Mouse (Mus musculus) gastrocnemius, postnatal 14 days (tissue): ENCODE measurements around the gene Klhdc4. TPM values are rescaled to one million over a fixed set of nuclear protein-coding genes. Genes with fewer than 3 reads are reported as not detected.

Experiments
- DNase-seq: peaks from one replicate; pipeline ENCODE4 v3.0.0; 2021; ENCODE audit warnings: mixed read lengths
- intact Hi-C: fragments of 180-260 bp; cut with DNase I; formaldehyde crosslinking; loops from one replicate; pipeline ENCODE4 v1.15.1; 2025; ENCODE audit warnings: low total_unique reads
- total RNA-seq, 2 experiments: library from RNA; stranded (reverse); gene quantifications; 2 replicates each; pipeline ENCODE4 v1.2.3; 2021

Gene Klhdc4
- total RNA-seq, 2 experiments from 2014 or later, result 8.1 to 9.7 TPM

DNA sequence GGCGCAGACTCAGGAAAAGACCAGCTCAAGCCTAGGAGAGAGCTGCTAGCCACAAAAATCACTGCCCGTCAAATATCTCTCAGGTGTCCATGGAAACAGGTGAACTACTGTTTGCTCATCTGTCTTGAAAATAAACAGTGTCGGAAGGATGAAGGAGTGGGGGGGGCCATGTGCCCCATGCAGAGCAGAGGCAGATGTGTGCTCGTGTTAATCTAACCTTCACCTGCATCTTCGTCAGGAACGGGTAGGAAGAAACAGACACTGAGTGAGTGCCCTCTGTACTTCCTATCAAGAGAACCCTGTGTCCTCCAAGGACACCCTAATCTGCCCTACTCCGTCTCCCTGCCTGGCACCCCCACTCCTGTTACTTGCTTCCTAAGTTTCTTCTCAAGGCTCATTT, 22.3 kb upstream of the Klhdc4 start:
- intact Hi-C loops, result loop anchor here (2.0 kb wide), 1 partner anchor 57 kb away; no protein-coding TSS in a partner anchor
- no peak for DNase-seq

DNA sequence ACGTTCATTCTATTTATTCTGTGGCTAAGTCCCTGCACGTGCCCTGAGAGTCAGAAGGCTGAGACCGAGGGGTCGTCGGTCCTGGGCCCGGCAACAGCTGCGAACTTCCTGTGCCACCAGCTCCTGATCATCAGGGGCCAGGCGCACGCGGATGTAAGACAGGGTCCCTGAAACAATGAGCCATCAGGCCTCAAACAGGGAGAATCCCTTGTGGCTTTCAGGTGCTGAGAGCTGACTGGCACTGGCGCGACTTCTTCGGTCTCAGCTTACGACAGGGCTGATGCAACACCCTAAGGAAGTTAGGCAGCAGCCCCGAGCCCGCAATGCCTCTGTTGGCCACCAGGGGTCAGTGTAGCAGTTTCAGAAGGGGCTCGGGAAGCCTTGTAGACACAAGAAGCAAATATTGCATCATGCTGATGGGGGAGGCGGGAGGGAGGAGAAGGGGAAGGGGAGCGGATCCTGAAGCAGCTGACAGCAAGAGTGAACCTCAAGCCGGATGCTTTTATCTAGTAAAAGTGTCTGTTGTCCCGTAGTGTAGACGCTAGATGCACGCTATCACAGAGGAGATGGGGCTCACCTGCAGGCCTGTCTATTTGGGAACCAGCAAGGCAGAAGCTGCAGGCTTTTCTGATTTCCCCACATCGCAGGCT, 21.6 kb upstream of the Klhdc4 start:
- DNase-seq, result peak; percentile 96
- intact Hi-C loops, result loop anchor here (2.0 kb wide), 1 partner anchor 58 kb away; no protein-coding TSS in a partner anchor

DNA sequence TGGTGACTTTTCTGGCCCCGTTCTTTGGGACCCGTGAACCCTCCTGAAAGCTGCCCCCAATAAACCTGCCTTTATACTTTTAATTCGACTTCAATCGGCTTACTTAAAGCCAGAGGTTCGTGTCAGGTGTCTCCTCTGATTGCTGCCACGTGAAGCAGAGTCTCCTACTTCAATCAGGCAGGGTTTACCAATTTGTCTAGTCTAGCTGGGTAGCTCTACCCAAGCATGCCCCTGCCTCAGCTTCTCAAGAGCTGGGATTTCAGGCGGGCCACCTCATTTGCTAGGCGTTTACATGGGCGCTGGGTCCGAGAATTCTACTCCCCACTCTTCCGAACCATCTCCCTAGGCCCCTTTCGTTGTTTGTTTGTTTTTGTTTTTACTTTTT, 21.1 kb upstream of the Klhdc4 start:
- intact Hi-C loops, result loop anchor here (2.0 kb wide), 1 partner anchor 58 kb away; no protein-coding TSS in a partner anchor

DNA sequence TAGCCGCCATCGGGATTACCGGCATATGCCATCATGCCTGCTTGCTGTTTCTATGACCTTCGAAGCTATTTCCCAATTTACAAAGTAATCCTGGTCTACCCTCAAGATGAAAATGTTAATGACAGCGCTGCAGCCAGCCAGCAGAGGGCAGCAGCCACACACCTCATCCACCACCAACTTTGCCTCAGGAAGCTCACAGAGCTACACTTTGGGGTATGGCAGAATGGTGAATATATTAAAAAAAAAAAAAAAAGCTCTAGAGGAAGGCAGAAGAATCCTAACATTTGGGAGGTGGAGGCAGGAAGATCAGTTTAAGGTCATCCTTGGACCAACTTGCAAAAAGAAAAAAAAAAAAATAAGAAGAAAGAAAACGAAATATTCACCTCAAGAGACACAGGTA, 20.6 kb upstream of the Klhdc4 start:
- intact Hi-C loops, result loop anchor here (2.0 kb wide), 1 partner anchor 59 kb away; no protein-coding TSS in a partner anchor
- peak; percentile 51 for DNase-seq

More for the DNA sequence above, 21.1 kb upstream of the Klhdc4 start:
- no peak for DNase-seq

DNA sequence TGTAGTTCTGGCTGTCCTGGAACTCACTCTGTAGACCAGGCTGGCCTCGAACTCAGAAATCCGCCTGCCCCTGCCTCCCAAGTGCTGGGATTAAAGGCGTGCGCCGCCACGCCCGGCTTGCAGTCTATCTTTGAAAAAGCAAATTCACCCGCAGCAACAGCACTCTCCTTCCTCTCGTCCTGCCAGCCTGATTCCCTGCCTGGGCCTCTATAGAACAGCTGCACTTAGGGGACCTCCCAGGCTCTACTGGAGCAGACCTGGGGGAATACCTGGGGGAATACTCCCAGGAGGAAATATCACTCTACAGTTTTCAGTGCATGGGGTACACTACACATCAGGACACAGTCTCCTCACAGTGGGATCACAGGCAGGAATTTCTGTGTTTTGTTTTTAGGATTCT, 19.9 kb upstream of the Klhdc4 start:
- intact Hi-C loops, result loop anchor here (10.0 kb wide), 1 partner anchor 135 kb away; no protein-coding TSS in a partner anchor
- no peak for DNase-seq

DNA sequence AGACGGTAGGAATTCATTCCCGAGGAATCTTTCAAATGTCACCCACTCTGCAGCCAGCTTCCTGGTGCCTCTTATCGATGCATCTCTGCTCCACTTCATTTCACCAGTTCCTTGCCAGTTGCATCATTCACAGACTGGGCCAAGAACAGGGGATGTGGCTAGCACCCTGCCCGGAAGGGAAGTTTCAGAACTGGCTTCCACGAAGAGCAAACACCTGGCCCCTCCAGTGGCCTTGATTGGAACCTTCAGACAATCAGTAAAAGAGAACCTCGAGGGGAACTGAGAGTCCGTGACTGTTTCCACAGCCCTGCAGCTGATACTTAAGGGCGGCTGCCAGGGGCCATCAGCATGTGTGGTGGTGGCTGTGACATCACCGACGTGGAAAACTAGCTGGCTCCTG, 19.1 kb upstream of the Klhdc4 start:
- DNase-seq, result no peak
- intact Hi-C loops, result loop anchor here (10.0 kb wide), 1 partner anchor 134 kb away; no protein-coding TSS in a partner anchor

DNA sequence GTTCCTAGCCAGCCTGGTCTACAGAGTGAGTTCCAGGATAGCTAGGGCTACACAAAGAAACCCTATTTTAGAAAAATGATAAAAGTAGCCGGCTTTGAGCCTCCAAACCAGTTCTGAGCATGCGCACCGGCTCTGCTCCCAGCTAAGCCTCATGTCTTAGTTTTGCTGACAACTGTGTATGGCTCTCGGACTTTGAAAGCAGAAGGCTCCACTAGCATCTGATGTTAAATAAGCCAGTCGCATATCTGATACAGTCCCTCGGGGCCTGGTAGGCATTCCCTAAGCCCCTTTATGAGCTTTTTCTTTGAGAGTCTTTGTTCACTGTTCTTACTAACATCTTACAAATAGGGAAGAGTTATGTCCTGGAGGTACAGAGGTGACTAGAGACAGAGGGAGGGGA, 18.6 kb upstream of the Klhdc4 start:
- DNase-seq, result no peak
- intact Hi-C loops, result loop anchor here (10.0 kb wide), 1 partner anchor 133 kb away; no protein-coding TSS in a partner anchor

DNA sequence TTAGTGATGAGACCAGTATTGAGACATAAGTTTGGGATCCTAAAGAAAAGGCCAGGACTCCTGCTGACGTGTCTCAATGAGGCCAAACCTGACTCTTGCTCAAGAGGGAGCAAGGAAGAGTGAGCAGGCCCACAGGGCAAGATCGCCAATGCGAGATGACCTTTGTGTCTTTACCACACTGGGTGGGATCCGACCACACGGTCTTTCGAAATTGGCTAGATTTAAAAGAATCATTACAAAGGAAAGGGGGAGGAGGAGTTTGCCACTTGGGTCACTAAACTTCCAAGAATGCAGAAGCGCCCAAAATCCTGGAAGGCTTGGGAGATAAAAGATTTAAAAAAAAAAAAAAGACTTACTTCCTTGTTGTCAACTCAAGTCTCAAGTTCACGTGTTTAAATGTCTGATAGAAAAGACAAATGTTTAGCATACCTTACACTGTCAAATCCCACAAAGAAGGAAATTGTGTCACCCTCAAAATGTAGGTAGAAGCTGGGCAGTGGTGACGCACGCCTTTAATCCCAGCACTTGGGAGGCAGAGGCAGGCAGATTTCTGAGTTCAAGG, 18.0 kb upstream of the Klhdc4 start:
- intact Hi-C loops, result loop anchor here (10.0 kb wide), 1 partner anchor 133 kb away; no protein-coding TSS in a partner anchor
- DNase-seq, result no peak

DNA sequence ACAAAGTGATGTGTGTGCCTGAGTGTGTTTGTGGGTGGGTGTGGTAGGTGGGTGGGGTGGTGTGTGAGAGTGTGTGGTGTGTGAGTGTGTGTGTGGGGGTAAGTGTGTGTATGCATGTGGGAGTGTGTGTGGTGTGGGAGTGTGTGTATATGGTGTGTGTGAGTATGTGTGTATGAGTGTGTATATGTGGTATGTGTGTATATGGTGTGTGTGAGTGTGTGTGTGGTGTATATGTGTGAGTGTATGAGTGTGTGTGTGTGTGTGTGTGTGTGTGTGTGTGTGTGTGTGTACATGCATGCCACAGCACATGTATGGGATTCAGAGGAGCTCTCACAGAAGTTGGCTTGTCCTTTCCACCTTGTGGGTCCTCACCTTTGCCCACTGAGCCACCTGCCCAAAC, 17.4 kb upstream of the Klhdc4 start:
- DNase-seq, result no peak
- intact Hi-C loops, result loop anchor here (10.0 kb wide), 1 partner anchor 132 kb away; no protein-coding TSS in a partner anchor

DNA sequence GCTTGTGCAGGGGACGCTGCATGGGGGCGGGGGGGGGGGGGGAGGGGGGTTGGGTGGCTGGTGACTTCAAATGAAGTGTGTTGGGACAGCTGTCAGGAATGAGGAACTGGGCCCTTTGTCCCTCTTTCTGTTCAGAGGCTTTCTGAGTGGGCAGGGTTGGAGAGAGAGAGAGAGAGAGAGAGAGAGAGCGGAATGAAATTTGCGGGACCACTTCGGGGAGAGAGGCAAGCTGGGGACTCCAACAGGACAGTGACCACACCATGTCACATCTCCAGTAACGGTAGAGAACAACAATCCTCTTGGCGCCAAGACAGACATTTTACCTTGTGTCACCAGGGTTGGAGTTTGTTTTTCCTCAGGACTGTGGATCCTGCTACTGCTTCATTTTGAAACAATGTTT, 15.4 kb upstream of the Klhdc4 start:
- no peak for DNase-seq
- intact Hi-C loops, result loop anchor here (10.0 kb wide), 1 partner anchor 130 kb away; no protein-coding TSS in a partner anchor

DNA sequence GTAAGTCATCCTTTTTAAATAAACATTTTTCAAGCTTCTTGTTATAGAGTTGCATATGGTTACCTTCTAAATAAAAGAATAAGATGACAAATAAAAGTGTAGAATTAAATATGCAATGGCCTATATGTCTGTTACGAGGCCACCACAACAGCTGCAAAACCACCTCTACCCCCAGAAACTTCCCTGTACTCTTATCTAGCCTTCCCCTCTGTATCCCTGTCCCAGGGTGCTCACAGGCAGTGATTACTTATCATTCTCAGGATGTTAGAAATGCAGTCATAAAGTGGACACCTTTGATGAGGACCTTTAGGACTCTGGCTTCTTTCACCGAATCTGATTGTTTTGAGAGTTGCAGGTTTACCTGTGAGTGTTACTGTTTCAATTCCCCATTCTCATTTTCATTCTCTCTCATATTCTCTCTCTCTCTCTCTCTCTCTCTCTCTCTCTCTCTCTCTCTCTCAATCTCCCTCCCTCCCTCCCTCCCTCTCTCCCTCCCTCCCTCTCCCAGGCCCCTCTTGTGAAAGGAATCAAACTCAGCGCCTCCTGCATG, 13.9 kb upstream of the Klhdc4 start:
- intact Hi-C loops, result loop anchor here (10.0 kb wide), 1 partner anchor 128 kb away; no protein-coding TSS in a partner anchor
- no peak for DNase-seq

DNA sequence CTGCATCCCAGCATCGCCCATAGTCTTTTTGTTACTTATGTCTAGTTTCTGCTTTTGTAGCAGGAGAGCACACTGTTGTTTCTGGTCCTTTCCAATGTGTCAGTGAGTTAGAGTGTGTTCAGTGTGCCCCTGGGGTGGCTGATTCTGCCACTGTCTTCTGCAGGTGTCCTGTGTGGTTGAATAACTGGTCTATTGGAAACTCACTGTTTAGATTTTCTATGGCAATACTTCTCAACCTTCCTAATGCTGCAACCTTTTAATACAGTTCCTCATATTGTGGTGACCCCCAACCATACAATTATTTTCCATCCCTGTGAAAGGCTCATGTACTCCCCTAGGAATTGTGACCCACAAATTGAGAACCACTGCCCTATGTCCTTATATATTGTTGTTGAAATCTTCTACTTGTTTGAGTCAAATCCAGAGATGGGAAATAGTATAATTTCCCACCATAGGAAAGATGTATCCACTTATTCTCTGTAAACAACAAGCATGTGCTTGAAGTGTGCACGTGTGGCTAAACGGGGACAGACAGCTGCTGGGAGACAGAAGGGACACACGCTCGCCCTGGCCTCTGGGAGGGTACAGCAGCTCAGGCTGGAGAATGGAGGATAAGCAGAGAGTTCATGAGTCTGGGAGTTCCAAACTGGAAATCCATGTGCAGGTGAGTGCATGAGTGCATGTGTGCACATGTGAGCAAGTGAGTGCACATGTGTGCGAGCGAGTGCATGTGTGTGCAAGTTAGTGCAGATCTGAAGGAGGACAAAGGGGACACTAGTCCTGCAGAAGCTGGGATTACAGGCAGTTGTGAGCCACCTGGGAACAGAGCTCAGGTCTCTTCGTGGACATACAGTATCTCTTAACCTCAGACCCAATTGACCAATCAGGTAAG, 12.9 kb upstream of the Klhdc4 start:
- intact Hi-C loops, result loop anchor here (10.0 kb wide), 1 partner anchor 128 kb away; no protein-coding TSS in a partner anchor
- no peak for DNase-seq

DNA sequence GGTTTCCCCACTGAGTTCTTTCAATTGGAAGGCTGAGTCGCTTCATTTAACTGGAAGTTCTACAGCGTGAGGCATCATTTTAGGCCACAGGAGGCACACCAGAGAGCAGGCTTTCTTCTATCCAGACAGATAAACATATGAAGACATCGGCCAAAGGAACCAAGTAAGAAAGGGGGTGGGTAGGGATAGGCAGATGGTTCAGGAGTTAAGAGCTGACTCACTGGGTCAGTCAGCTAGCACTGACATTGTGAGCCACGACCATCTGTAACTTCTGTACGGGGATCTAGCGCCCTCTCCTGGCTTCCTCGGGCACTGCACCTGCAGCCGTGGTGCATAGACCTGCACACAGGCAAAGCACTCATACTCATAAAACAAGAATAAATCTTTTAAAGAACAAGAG, 11.9 kb upstream of the Klhdc4 start:
- intact Hi-C loops, result loop anchor here (10.0 kb wide), 1 partner anchor 126 kb away; no protein-coding TSS in a partner anchor
- DNase-seq, result peak; percentile 40

DNA sequence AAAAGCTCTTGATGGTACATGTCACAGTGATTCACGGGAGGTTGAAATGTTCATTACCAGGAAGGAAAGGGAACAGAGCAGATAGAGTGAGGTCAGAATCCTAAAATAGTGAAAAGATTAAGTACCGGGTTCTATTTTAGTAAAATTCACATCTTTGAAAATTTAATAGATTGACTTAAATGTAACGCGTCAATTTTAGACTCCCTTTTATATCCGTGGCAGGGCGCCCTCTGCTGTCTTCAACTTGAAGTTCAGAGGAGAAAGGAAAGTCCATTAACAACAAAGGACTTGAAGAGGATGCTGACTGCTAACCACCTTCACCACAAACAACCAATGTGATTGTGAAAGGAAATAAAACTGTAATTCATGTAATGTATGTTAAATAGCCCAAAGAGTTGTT, 3.1 kb upstream of the Klhdc4 start:
- peak; percentile 55 for DNase-seq
- intact Hi-C loops, result no loop called here

DNA sequence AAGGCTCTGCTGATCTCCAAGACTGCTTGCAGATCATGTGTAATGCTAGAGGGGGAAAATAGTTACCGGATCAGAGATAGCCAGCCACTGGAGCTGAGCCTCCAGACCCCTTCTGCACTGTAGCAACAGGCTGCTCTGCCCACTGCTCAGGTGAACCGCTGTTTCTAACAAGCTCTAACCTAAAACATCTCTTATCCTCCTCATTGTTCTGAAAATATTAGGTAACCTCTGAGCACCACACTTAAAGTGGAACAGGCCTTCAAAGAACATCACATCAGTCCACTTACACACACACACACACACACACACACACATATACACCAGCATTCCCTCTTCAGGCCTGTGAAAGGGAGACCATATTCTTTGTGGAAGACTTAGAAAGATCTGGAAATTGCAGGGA, 2.7 kb upstream of the Klhdc4 start:
- DNase-seq, result no peak
- intact Hi-C loops, result no loop called here

DNA sequence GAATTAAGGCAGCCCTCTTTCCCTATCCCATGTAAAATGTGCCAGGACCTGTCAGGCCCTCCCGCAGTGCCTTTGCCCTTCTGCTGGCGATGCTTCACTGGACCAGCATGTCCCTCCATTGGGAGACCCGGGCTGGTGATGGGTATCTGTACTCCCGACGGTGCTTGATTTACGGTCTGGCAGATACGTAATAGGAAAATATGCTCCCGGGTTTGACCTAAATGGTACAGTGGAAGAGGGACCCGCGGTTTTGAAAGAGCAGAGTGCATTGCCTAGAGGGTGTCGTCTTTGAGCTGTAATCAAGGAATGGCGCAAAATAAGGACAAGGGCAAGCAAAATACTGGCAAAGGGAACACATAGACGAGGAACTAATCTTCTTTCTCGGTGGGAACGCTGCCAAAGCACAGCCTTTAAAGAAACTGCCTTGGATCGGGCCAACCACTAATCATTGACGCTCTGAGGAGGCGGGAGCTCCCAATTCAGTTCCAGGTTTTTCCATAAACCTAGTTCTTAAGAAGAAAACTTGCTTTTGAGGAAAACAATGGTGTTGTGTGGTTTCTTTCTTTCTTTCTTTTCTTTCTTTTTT, 501 bp upstream of the Klhdc4 start:
- no peak for DNase-seq
- intact Hi-C loops, result no loop called here

DNA sequence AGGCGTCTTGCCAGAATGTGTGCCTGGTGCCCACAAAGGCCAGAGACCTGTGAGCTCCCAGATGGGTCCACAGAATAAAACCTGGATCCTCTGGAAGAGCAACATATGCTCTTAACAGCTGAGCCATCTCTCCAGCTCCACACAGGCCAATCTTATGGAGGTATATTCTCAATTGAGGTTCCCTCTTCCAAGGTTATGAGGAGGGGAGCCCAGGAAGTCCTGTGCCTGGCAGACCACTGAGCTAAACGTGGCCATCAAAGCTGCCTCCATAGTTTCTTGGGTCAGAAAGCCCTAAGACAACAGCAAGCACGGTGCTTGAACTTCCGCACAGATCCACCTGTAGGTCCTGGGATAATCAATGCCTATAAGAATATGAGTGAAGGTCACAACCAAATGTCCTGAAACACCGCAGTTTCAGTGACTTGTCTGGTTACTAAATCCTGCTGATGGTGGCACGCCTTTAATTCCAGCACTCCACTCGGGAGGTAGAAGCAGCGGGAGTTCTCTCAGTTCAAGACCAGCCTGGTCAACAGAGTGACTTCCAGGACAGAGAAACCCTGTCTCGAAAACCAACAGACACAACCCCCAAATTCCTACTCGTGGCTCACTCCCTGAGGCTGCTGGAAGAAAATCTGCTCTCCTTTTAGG, 869 bp downstream of the Klhdc4 start:
- DNase-seq, result no peak
- intact Hi-C loops, result no loop called here

DNA sequence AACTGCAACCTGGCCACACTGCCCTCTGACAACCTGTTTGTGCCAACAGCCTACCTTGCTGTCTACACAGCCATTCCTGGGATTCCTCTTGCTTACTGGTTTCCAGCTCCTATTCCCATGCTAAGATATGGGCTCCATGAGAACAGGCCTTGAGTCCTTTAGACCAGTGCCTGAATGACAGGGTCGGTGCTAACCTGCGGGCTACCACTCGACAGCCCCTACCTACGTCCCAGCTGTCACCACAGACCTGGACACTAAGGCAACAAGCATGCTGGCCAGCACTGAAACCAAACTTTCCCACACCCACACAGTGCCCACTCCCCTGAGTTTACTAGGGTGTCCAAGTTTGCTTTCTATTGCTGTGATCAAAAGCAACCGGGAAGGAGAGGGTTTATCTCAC, 1.6 kb downstream of the Klhdc4 start:
- no peak for DNase-seq
- intact Hi-C loops, result no loop called here

DNA sequence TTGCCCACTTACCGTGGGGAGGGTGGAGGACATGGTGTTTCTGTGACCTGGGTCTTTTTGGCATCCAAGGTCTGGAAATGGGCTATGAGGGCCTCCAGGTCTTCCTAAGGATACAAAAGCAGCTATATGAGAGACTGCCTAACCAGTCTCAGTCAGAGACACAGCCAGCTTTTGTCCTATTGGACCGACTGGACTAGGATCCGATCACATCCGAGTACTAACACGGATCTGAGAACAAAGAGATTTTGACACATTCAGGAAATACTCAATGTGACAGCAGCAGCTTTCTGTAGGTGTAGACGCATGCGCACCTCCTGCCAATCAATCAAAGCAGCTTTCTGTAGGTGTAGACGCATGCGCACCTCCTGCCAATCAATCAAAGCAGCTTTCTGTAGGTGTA, 7.6 kb downstream of the Klhdc4 start:
- no peak for DNase-seq
- intact Hi-C loops, result loop anchor here (5.0 kb wide), 1 partner anchor 104 kb away; no protein-coding TSS in a partner anchor
